Mouse (Mus musculus) ovary, postnatal 36 days (tissue): ENCODE data around the gene Mcu.

Source experiments
- DNase-seq: peaks from one replicate; pipeline ENCODE4 v3.0.0; 2022; ENCODE audit warnings: low spot score, mixed read lengths

The Mcu gene

DNA sequence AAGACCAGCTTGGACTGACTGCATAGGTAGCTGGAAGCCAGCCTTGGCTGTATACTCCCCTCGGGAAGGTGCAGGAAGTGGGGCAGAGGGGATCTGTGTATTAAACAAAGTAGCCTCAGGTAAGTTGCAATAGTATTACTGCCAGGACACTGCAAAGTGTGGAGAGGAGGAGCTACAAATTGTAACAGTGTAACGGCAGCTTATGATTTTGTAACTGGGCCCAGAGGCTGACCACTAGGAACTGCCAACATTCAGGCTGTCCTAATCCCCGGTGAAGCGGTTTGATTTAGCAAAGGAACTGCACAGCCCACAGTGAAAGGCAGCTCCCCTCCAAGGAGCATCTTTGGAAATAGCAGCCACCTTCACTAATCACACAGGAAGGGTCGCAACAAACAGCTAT is 3.2 kb downstream of the Mcu start:
- DNase-seq, result no peak

DNA sequence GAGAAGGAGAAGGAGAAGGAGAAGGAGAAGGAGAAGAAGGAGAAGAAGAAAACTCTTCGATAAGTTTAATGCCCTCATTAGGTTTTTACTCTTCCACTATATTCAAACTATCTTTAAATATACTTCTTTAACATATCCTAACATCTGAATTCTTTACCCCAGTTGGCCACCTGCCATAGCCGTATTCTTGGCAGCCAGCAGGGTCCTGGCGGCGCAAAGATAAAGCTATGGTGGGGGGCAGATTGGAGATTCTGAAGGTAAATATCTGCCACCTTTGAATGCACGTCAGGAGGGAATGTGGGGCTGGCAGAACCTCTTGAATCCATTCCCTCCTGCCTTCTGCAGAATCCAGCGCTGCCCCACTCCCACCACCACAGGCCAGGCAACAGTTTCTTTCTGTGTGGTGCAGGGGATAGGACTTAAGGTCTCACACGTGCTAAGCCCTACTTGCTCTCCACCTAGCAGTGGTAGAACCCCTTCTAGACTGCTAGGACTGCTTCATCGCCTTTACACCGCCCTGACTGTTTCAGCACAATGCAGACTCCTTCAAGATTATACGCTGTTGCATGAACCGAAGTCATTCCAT is 11.5 kb downstream of the Mcu start:
- DNase-seq, result no peak

GRCm38 (mm10) chr10:59603843-59604242 is 12.6 kb downstream of the Mcu start:
- no peak for DNase-seq

DNA sequence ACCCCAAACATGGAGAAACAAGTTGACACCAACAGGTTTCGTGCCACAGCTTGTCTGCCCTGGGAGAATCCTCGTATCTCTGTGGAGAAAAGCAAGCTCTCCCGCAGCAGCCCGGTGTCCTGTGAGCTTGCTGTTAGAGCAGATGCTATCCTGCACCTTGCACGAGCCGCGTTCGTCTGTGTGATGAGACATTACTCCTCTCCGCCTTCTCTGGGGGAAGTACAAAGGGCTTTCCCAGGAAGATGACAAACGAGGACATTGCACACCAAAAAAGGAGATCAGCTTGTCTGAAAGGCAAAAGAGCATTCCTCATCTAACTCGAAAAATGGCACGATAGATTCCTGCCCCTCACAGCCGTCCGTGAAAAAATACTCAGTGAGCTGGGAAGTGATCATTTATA is 13.6 kb downstream of the Mcu start:
- DNase-seq, result no peak

- DNase-seq, result no peak
Measured at GRCm38 (mm10) chr10:59602043-59602442, 14.4 kb downstream of the Mcu start.

- no peak for DNase-seq
Measured at GRCm38 (mm10) chr10:59600516-59600915, 16.0 kb downstream of the Mcu start.

GRCm38 (mm10) chr10:59593826-59594570 is 22.5 kb downstream of the Mcu start:
- no peak for DNase-seq

DNA sequence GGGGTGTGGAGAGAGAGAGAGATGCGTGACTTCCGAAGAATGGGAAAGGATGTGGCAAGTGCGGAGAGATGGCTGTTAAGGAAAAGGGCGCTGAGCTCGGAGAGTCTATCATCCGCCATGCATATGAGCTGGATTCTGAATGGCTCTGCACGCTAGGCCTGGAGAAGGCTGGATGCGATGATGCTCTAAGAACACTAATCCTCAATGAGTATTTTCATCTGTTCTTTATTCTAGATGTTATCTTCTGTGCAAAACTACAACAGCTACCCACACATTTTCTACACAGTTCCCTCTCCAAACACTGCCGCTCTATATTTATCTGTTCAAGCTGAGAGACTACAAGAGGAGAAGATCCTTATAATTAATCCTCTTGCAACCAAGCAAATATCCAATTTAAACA is 25.9 kb downstream of the Mcu start:
- DNase-seq, result no peak

- no peak for DNase-seq
Measured at GRCm38 (mm10) chr10:59589856-59590255, 26.6 kb downstream of the Mcu start.

- no peak for DNase-seq
Measured at GRCm38 (mm10) chr10:59589420-59589819, 27.1 kb downstream of the Mcu start.

DNA sequence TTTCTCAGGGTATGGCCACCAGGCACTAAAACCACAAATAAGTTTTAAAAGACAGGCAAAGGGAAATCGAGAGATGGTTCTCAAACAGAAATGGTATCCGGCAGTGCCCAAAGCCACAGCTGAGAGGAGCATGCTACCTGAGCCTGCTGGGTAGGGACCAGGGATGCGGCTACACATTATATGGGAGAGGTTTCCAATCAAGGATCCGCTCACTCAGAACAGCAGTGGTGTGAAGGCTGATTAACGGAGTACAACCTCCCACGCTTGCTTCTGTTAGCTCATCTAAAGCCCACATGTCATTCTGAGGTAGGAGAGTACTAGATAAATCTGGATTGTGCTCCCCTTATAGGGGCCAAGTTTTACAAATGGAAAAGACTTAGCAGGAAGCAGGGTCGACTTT is 28.4 kb downstream of the Mcu start:
- no peak for DNase-seq

- no peak for DNase-seq
Measured at GRCm38 (mm10) chr10:59586821-59587220, 29.7 kb downstream of the Mcu start.

- DNase-seq, result no peak
Measured at GRCm38 (mm10) chr10:59585621-59586020, 30.9 kb downstream of the Mcu start.

DNA sequence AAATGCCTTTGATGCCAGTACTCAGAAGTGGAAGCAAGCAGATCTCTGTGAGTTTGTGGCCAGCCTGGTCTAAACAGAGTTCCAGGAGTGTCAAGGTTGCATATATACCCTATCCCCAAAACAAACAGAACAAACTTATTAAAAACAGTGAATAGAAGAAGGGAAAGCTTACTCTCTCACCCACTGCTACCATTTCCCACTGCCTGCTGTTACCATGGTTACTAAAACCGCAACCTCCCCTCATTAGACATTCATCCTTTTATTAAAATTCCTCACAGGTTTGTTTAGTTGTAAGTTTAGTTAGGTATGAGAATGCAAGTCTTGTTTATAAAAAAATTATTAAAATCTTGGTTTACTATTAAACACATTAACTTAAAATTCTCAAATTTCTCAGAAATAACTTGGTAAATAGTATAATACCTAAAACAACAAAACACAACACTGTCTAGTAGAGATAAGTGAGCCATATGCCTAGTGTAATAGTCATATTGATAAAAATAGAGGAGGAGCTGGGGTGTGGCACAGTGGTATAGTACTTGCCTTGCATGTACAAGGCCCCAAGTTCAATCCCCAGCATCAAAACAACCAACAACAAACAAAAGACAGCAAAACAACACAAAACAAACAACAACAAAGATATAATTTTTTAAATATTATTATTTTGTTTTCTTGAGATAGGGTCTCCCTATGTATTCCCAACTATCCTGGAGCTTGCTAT is 34.5 kb downstream of the Mcu start:
- no peak for DNase-seq

- no peak for DNase-seq
Measured at GRCm38 (mm10) chr10:59580593-59581149, 35.8 kb downstream of the Mcu start.

- DNase-seq, result no peak
Measured at GRCm38 (mm10) chr10:59579645-59580044, 36.8 kb downstream of the Mcu start.

GRCm38 (mm10) chr10:59577871-59578801 is 38.4 kb downstream of the Mcu start:
- DNase-seq, result no peak

DNA sequence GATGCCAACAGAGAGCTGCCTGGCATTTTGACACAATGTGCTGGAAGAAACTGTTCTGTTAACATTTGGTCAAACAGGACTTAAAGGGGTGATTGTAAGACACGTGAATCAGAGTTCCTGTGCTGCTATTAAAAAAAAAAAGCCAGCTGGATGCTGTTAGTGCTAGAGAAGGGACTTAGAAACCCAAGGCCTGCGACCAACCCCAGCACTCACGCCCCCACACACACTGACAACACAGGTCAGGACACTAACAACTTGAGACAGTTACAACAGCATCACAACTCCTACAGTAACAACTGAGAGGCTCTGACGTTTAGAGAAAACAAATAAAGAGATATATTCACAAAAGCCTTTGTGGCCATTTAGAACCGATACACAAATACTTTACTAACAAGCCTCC is 40.2 kb downstream of the Mcu start:
- no peak for DNase-seq

DNA sequence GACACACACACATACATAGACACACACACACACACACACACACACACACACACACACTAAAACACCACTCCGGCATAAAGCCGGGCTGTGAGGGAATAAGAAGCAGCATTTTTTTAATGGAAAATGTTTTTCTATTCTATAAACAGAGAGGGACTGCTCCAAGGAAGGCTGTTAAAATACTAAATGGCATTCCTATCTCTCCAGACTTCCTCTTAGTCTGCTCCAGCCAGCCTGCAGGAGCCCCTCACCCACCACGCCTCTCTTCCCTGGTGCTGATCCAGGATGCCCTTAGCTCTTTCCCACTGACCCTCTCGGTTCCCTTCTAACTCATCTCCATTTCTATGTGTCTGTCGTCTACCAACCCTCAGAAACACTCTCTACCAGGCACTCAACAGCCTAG is 44.5 kb downstream of the Mcu start:
- DNase-seq, result no peak

DNA sequence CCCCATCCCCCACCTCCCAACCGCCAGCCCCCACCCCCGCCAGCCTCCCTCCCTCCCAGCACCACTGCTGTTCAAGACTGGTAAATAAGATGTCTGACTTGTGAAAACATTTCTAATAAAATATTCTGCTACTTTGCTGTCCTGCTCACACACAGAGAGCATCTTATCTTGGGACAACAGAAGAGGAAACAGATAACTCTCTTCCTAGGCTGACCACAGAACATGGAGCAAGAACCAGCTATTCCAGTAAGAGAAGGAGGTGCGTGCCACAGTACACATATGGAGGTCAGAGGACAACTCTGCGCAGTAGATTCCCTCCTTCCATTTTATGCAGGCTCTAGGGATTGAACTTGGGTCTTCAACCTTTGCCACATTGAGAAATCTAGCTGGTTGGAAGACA is 45.2 kb downstream of the Mcu start:
- no peak for DNase-seq

GRCm38 (mm10) chr10:59570780-59571179 is 45.7 kb downstream of the Mcu start:
- no peak for DNase-seq

DNA sequence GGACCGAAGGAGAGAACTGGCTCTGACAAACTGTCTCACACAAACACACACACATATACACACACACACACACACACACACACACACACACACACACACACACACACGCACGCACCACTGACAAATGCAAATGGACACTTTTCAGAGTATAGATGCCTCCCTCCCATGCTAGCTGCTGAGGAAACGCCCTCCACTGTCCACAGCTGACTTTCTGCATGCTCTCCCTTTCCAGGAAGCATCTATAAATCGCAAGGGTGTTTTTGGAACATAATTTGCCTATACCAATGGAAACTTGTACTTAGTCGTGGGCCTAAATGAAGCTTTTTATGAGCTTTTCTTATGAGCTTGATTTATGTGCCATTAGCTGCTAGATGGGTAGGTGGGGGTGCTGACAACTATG is 46.1 kb downstream of the Mcu start:
- no peak for DNase-seq
